Mouse (Mus musculus): ENCODE results near the gene Mical2. TPM values are rescaled to one million over a fixed set of nuclear protein-coding genes. Genes with fewer than 3 reads are reported as not detected.

Gene Mical2
- polyA plus RNA-seq, 1 experiment from 2014 or later, result 0.96 TPM

DNA sequence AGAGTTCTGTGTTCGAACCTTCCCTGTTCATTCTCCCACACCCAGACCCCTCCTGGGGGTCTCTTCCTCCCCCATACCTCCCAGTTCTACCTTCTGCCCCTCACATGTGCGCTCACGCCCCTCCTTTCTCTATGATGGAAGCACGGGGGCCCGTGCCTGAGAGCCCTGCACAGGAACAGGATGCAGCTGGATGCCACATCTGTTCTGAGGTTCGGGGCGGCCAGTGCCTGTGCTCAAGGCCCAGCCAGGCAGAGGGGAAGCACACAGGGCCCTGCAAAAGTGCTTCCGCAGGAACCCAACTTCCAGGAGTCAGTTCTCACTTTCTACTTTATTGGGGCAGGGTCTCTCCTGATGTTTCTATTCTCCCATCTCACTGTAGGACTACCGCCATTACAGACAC is 149.4 kb downstream of the Mical2 start:
- no peaks in the 10 kb centered on the region for H3K9me3 ChIP-seq (replicated peaks)
- H3K36me3 ChIP-seq, result no peaks in the 10 kb centered on the region
- 76% methylated on average over 9 of the region's 9 CpGs for WGBS
- peaks cover 12% of the 10 kb centered on the region for H3K4me1 ChIP-seq
- 0 out of 2 replicates have a peak overlapping the region, but pooled peaks have one; percentile 20 for H3K27ac ChIP-seq
- H3K4me3 ChIP-seq, result no peak overlapping the region
- DNase-seq (ENCODE audit: low spot score), result no peak
- H3K27me3 ChIP-seq (ENCODE audit: low read depth, poor library complexity, severe bottlenecking), result no peaks in the 10 kb centered on the region

DNA sequence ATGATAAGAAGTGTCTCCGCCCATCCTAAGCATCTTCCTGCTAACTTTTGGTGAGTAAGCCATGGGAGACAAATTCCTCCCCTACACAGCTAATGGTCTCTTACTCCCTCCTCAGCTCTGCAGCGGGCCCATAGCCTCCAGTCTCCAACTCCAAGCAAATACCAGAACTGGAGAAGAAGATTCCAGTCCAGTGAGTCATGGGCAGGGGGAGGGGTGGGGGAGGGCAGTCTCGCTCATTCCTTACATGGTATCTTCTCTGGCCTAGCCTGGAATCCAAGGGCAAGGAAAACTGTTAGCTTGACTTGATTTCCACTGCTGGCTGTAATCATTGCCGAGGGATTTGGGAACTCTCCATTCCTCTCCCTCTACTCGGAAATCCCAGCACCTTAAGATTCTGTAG is 150.2 kb downstream of the Mical2 start:
- peaks cover 12% of the 10 kb centered on the region for H3K4me1 ChIP-seq
- H3K36me3 ChIP-seq, result no peaks in the 10 kb centered on the region
- DNase-seq (ENCODE audit: low spot score), result no peak
- no peaks in the 10 kb centered on the region for H3K27me3 ChIP-seq (ENCODE audit: low read depth, poor library complexity, severe bottlenecking)
- WGBS, result 67% methylated on average over 5 of the region's 5 CpGs
- no peak overlapping the region for H3K27ac ChIP-seq
- no peaks in the 10 kb centered on the region for H3K9me3 ChIP-seq (replicated peaks)
- H3K4me3 ChIP-seq, result no peak overlapping the region

- no peaks in the 10 kb centered on the region for H3K9me3 ChIP-seq (replicated peaks)
- H3K4me3 ChIP-seq, result no peak overlapping the region
- no peaks in the 10 kb centered on the region for H3K27me3 ChIP-seq (ENCODE audit: low read depth, poor library complexity, severe bottlenecking)
- peaks cover 12% of the 10 kb centered on the region for H3K4me1 ChIP-seq
- no peak overlapping the region for H3K27ac ChIP-seq
- WGBS, result 75% methylated on average over 2 of the region's 2 CpGs
- no peaks in the 10 kb centered on the region for H3K36me3 ChIP-seq
- no peak for DNase-seq (ENCODE audit: low spot score)
Observed at GRCm38 (mm10) chr7:112376611-112377010, 151.0 kb downstream of the Mical2 start.

GRCm38 (mm10) chr7:112377314-112377713 is 151.7 kb downstream of the Mical2 start:
- Histone ChIP-seq H3K27ac (peak overlapping the region; percentile 59), H3K4me3 (no peak overlapping the region), H3K9me3 (replicated peaks) (no peaks in the 10 kb centered on the region), H3K36me3 (no peaks in the 10 kb centered on the region), H3K27me3 (ENCODE audit: low read depth, poor library complexity, severe bottlenecking) (no peaks in the 10 kb centered on the region), H3K4me1 (peaks cover 12% of the 10 kb centered on the region)
- peak; percentile 86 for DNase-seq (ENCODE audit: low spot score)
- 45% methylated on average over 8 of the region's 8 CpGs for WGBS

GRCm38 (mm10) chr7:112378056-112378455 is 152.4 kb downstream of the Mical2 start:
- peak overlapping the region; percentile 59; the same call in 1 of the 2 replicates for H3K27ac ChIP-seq
- 85% methylated on average over 5 of the region's 5 CpGs for WGBS
- no peaks in the 10 kb centered on the region for H3K9me3 ChIP-seq (replicated peaks)

GRCm38 (mm10) chr7:112378476-112378875 is 152.8 kb downstream of the Mical2 start:
- H3K9me3 ChIP-seq (replicated peaks), result no peaks in the 10 kb centered on the region
- H3K4me3 ChIP-seq, result no peak overlapping the region
- peaks cover 12% of the 10 kb centered on the region for H3K4me1 ChIP-seq
- no peaks in the 10 kb centered on the region for H3K36me3 ChIP-seq
- WGBS, result 82% methylated on average over 5 of the region's 5 CpGs
- no peak for DNase-seq (ENCODE audit: low spot score)
- no peak overlapping the region for H3K27ac ChIP-seq
- no peaks in the 10 kb centered on the region for H3K27me3 ChIP-seq (ENCODE audit: low read depth, poor library complexity, severe bottlenecking)

More at GRCm38 (mm10) chr7:112378056-112378455, 152.4 kb downstream of the Mical2 start:
- no peaks in the 10 kb centered on the region for H3K27me3 ChIP-seq (ENCODE audit: low read depth, poor library complexity, severe bottlenecking)
- no peaks in the 10 kb centered on the region for H3K36me3 ChIP-seq
- DNase-seq (ENCODE audit: low spot score), result no peak
- peaks cover 12% of the 10 kb centered on the region for H3K4me1 ChIP-seq
- no peak overlapping the region for H3K4me3 ChIP-seq

- H3K4me1 ChIP-seq, result peaks cover 38% of the 10 kb centered on the region
- no peak overlapping the region for H3K27ac ChIP-seq
- no peaks in the 10 kb centered on the region for H3K27me3 ChIP-seq (ENCODE audit: low read depth, poor library complexity, severe bottlenecking)
- no peaks in the 10 kb centered on the region for H3K9me3 ChIP-seq (replicated peaks)
- no peak overlapping the region for H3K4me3 ChIP-seq
- no peak for DNase-seq (ENCODE audit: low spot score)
- 59% methylated on average over 5 of the region's 5 CpGs for WGBS
- no peaks in the 10 kb centered on the region for H3K36me3 ChIP-seq
Observed at GRCm38 (mm10) chr7:112386521-112386920, 160.9 kb downstream of the Mical2 start.

DNA sequence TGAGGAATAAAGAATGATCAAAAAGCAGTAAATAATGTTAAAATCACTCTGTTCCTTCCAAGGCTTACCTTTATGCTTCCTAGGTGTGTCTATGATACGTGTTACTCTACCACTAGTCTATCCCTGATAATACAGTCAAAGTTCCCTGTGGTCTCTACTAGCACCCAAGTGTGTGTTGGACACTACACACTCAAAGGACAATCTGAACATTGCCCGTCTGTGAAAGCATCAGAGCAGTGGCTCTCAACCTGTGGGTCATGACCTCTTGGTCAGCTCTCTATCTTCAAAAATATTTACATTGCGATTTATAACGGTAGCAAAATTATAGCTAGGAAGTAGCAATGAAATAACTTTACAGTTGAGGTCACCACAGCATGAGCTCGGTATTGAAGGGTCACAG is 162.2 kb downstream of the Mical2 start:
- H3K36me3 ChIP-seq, result no peaks in the 10 kb centered on the region
- no peaks in the 10 kb centered on the region for H3K9me3 ChIP-seq (replicated peaks)
- no peak for DNase-seq (ENCODE audit: low spot score)
- H3K4me3 ChIP-seq, result no peak overlapping the region
- H3K4me1 ChIP-seq, result peaks cover 51% of the 10 kb centered on the region
- H3K27me3 ChIP-seq (ENCODE audit: low read depth, poor library complexity, severe bottlenecking), result no peaks in the 10 kb centered on the region
- H3K27ac ChIP-seq, result no peak overlapping the region
- 91% methylated on average over 5 of the region's 5 CpGs for WGBS

GRCm38 (mm10) chr7:112388363-112388875 is 162.8 kb downstream of the Mical2 start:
- WGBS, result 88% methylated on average over 5 of the region's 5 CpGs
- no peak for DNase-seq (ENCODE audit: low spot score)
- Histone ChIP-seq H3K36me3 (no peaks in the 10 kb centered on the region), H3K4me3 (no peak overlapping the region), H3K27ac (no peak overlapping the region), H3K27me3 (ENCODE audit: low read depth, poor library complexity, severe bottlenecking) (no peaks in the 10 kb centered on the region), H3K9me3 (replicated peaks) (no peaks in the 10 kb centered on the region), H3K4me1 (peaks cover 51% of the 10 kb centered on the region)

DNA sequence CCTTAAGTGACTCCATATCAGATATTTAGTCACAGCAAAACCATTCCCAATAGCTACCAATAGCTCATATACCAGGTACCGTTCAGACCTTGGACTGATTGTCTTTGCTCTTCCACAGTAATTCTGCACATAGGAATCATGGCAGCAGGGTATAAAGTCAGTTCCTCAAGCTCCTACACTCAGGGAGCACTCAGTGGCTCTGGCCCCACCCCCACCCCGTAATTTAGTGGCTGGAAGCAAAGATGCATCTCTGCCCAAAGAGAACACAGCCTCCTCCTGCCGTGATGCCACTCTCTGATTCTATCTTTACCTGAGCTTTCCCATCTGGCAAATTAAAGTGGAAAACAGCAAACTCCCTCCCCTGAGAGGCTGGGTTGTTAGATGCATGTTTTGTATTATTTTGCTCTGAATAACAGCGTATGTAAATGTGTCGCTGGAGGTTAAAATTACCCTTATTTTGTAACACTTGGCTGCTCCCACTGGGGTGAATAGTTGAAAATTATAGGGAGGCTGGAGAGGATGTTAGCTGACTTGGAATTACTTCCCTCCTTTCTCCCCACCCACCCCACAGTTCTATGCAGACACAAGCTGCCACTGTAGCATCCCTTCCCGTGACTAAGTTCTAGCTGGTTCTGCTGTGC is 164.1 kb downstream of the Mical2 start:
- 50% methylated on average over 6 of the region's 6 CpGs for WGBS
- H3K27me3 ChIP-seq (ENCODE audit: low read depth, poor library complexity, severe bottlenecking), result no peaks in the 10 kb centered on the region
- peak overlapping the region; percentile 82 for H3K27ac ChIP-seq
- DNase-seq (ENCODE audit: low spot score), result no peak
- no peaks in the 10 kb centered on the region for H3K9me3 ChIP-seq (replicated peaks)
- peaks cover 54% of the 10 kb centered on the region for H3K4me1 ChIP-seq
- H3K36me3 ChIP-seq, result no peaks in the 10 kb centered on the region
- no peak overlapping the region for H3K4me3 ChIP-seq

DNA sequence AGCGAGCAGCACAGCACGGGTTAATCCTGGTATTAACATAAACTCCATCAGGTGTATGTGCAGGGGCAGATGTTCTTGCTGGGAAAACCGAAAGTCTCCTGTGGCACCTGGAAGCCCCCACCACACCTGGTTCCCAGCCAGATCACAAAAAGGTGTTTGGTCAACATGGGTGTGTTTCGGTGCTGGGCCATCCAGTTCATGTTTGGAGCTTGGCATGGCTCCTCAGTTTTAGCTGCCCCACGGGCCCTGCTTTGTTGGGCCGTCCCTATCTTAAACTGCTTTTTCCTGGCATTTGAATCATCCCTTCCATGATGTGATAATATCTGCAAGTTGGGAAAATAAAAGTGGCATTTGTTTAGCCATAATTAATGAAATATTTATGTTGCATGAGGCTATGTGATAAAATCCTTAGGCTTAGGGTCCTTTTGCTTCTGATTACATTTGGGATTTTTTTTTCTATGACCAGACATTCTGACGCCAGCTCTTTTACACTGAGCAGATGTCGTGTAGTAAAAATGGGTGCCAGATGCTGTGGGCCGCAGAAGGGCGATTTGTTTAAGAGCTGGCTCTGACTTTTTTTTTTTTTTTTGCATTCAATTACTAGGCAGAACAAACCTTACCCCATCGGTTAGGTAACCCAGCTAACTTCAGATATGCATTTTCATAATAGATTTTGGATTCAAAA is 164.7 kb downstream of the Mical2 start:
- WGBS, result 22% methylated on average over 11 of the region's 11 CpGs
- Histone ChIP-seq H3K9me3 (replicated peaks) (no peaks in the 10 kb centered on the region), H3K4me3 (no peak overlapping the region), H3K27ac (peak overlapping the region; percentile 82), H3K36me3 (no peaks in the 10 kb centered on the region), H3K4me1 (peaks cover 54% of the 10 kb centered on the region), H3K27me3 (ENCODE audit: low read depth, poor library complexity, severe bottlenecking) (no peaks in the 10 kb centered on the region)
- peak; percentile 57 for DNase-seq (ENCODE audit: low spot score)

DNA sequence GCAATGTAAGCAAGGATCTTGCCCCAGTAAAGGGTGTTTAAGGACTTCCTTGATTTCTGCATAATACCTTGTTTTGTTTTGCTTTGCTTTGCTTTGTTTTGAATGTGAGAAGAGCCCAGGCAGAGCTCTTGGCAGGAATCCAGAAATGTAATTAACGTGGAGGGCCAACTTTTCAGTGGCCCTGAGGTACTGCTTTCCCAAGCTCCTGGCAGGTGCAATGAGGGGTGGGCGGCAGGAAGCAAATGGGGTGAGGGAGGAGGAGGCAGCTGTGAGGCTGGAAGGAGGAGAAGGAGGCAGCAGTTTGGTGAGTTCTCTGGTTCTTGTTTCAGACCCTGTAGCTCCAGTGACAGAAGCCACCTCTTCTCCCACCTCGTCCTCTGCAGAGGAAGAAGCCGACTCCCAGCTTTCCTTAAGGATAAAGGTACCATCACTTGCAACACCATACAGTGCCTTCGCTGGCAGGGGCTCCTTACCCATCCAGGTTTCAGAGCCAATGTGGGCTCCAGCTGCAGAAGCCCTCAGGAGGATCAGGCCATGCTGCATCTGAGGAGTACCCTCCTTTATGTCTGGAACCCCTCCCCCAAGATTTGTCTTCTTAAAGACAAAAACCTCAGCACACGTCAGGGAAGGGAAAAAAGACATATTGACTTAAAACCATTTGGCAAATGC is 165.4 kb downstream of the Mical2 start:
- Histone ChIP-seq H3K4me1 (peaks cover 57% of the 10 kb centered on the region), H3K27ac (peak overlapping the region; percentile 53), H3K36me3 (no peaks in the 10 kb centered on the region), H3K27me3 (ENCODE audit: low read depth, poor library complexity, severe bottlenecking) (no peaks in the 10 kb centered on the region), H3K4me3 (peak overlapping the region; percentile 0; the same call in 1 of the 2 replicates), H3K9me3 (replicated peaks) (no peaks in the 10 kb centered on the region)
- DNase-seq (ENCODE audit: low spot score), result peak; percentile 61
- 29% methylated on average over 6 of the region's 6 CpGs for WGBS

DNA sequence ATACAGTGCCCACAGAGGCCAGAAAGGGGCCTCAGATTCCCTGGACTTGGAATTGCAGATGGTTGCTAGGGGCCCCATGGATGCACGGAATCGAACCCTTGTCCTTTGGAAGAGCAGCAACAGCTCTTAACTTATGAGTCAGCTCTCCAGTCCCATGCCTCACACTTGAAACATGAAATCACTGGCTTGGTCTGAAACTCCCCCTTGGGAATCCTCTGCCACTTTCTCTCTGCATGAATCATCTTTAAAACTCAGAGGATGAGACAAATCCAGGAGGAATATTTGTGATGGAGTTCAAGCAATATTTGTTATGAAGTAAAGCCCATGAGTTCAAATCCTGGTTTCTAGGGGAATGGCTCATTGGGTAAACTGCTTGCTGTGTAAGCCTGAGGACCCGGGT is 172.1 kb downstream of the Mical2 start:
- DNase-seq (ENCODE audit: low spot score), result no peak
- WGBS, result 92% methylated on average over 3 of the region's 3 CpGs
- Histone ChIP-seq H3K27me3 (ENCODE audit: low read depth, poor library complexity, severe bottlenecking) (no peaks in the 10 kb centered on the region), H3K36me3 (no peaks in the 10 kb centered on the region), H3K4me3 (no peak overlapping the region), H3K4me1 (peaks cover 9% of the 10 kb centered on the region; the same call in 1 of the 2 replicates), H3K27ac (no peak overlapping the region), H3K9me3 (replicated peaks) (no peaks in the 10 kb centered on the region)
